Mouse (Mus musculus) E14TG2a.4 (cell line): Measurements from ENCODE around the gene Rnf43.

Source experiments
- CTCF ChIP-seq: conservative IDR thresholded peaks from 2 replicates; pipeline ENCODE4 v1.5.1; 2014; ENCODE audit warnings: low read length
- NANOG ChIP-seq: IDR thresholded peaks from 2 replicates; pipeline ENCODE4 v1.6.1; 2014; ENCODE audit warnings: borderline replicate concordance, low read length, mixed read lengths
- POU5F1 ChIP-seq: IDR thresholded peaks from 2 replicates; pipeline ENCODE4 v1.6.1; 2014; ENCODE audit warnings: low read length, borderline replicate concordance

GRCm38 (mm10) chr11:87665658-87666057 is 3.1 kb downstream of the Rnf43 start:
- TF ChIP-seq CTCF (no peak), POU5F1 (no peak), NANOG (no peak)
